Mouse (Mus musculus): ENCODE measurements at regions not wholly inside any gene's neighbourhood (a gene's known extent, or its start where the extent isn't known, plus 50 kb on each side); places are given as distances from the start of the nearest gene placed in this dataset.

- no peak for TF ChIP-seq CTCF (IDR thresholded peaks at IDR 0.05; ENCODE audit: low read depth)
- TF ChIP-seq EP300 (optimal IDR thresholded peaks at IDR 0.05), result no peak
Measured at GRCm38 (mm10) chr2:108097026-108097425, 806.6 kb downstream of the Kcna4 start.

All from stomach, postnatal 0 days (tissue).